Mouse (Mus musculus) ES-E14 (cell line): ENCODE measurements at regions not wholly inside any gene's neighbourhood (a gene's known extent, or its start where the extent isn't known, plus 50 kb on each side); places are given as distances from the start of the nearest gene placed in this dataset.

ENCODE experiments used
- DNase-seq: peaks from one replicate; pipeline ENCODE4 v3.0.0-alpha.2; 2013; ENCODE audit warnings: low read depth, low spot score
- H3K27ac ChIP-seq: 2 replicates; pipeline ENCODE4 v1.5.1; 2012; ENCODE audit warnings: low read depth, mild to moderate bottlenecking, low read length, moderate library complexity, mixed read lengths; ENCODE audit not compliant: poor library complexity, insufficient read depth, severe bottlenecking
- H3K36me3 ChIP-seq: 2 replicates; pipeline ENCODE4 v1.6.1; 2012; ENCODE audit warnings: mild to moderate bottlenecking, low read length, moderate library complexity, mixed read lengths; ENCODE audit not compliant: control insufficient read depth, poor library complexity, insufficient read depth, severe bottlenecking
- H3K4me1 ChIP-seq, 2 experiments: fragments of 150-350 bp in 1 of 2; sonication (generic) in 1 of 2; 2 replicates each; pipeline ENCODE4 v1.6.1; 2012; ENCODE audit warnings: low read length in 2 of 2, mild to moderate bottlenecking in 1 of 2, mixed read lengths in 1 of 2; ENCODE audit not compliant: control insufficient read depth in 2 of 2, insufficient read depth in 2 of 2, poor library complexity in 1 of 2
- H3K4me3 ChIP-seq, 2 experiments: fragments of 150-350 bp in 1 of 2; sonication (generic) in 1 of 2; 2 replicates each; pipeline ENCODE4 v1.5.1; 2012; ENCODE audit warnings: low read length in 2 of 2, low read depth in 1 of 2, mild to moderate bottlenecking in 1 of 2, mixed read lengths in 1 of 2; ENCODE audit not compliant: insufficient read depth in 1 of 2, poor library complexity in 1 of 2, severe bottlenecking in 1 of 2
- H3K9ac ChIP-seq: 2 replicates; pipeline ENCODE4 v1.6.1; 2012; ENCODE audit warnings: low read depth, mild to moderate bottlenecking, low read length, mixed read lengths; ENCODE audit not compliant: poor library complexity, insufficient read depth, severe bottlenecking
- H3K9me3 ChIP-seq: fragments of 150-350 bp; sonication (generic); 2 replicates; pipeline ENCODE4 v1.6.1; 2012; ENCODE audit warnings: low read depth, mild to moderate bottlenecking, low read length; ENCODE audit not compliant: control insufficient read depth, insufficient read depth
- CHD2 ChIP-seq: IDR thresholded peaks from 2 replicates; pipeline ENCODE4 v1.6.1; 2014; ENCODE audit warnings: mild to moderate bottlenecking, low read depth, low read length, inconsistent platforms
- HCFC1 ChIP-seq: IDR thresholded peaks from 2 replicates; pipeline ENCODE4 v1.6.1; 2012; ENCODE audit warnings: low read length, inconsistent platforms, borderline replicate concordance; ENCODE audit not compliant: insufficient read depth
- MAFK ChIP-seq: IDR thresholded peaks from 2 replicates; pipeline ENCODE4 v1.6.1; 2014; ENCODE audit warnings: mild to moderate bottlenecking, low read depth, low read length, inconsistent platforms; ENCODE audit not compliant: insufficient read depth
- ZC3H11A ChIP-seq: IDR thresholded peaks from 2 replicates; pipeline ENCODE4 v1.6.1; 2012; ENCODE audit warnings: low read depth, mild to moderate bottlenecking, inconsistent platforms, low read length, borderline replicate concordance
- ZNF384 ChIP-seq: IDR thresholded peaks from 2 replicates; pipeline ENCODE4 v1.6.1; 2012; ENCODE audit warnings: low read depth, low read length, inconsistent platforms
- in situ Hi-C, 2 experiments: fragments of 600-800 bp; cut with MboI; formaldehyde crosslinking; loops; one replicate each; pipeline ENCODE4 v1.15.1; 2025; ENCODE audit warnings: low sequenced_read_pairs in 2 of 2, inconsistent platforms in 1 of 2; ENCODE audit not compliant: unreplicated experiment in 2 of 2

GRCm38 (mm10) chr13:101916876-101917275 lies 148.9 kb upstream of the Pik3r1 start:
- TF ChIP-seq HCFC1 (no peak), MAFK (no peak), ZNF384 (no peak), ZC3H11A (no peak), CHD2 (no peak)
- Histone ChIP-seq H3K9me3 (no peaks in the 10 kb centered on the region), H3K9ac (no peak overlapping the region), H3K27ac (no peak overlapping the region), H3K4me1 (no peaks in the 10 kb centered on the region), H3K4me3 (no peak overlapping the region), H3K36me3 (no peaks in the 10 kb centered on the region)
- no peak for DNase-seq
- in situ Hi-C loops, result no loop called here

- H3K36me3 ChIP-seq, result no peaks in the 10 kb centered on the region
- TF ChIP-seq CHD2 (no peak), ZC3H11A (no peak), HCFC1 (no peak), MAFK (no peak), ZNF384 (no peak)
- in situ Hi-C loops, result no loop called here
- H3K9ac ChIP-seq, result no peak overlapping the region
- no peaks in the 10 kb centered on the region for H3K9me3 ChIP-seq
- DNase-seq, result no peak
- H3K27ac ChIP-seq, result no peak overlapping the region
- H3K4me3 ChIP-seq, result no peak overlapping the region
- no peaks in the 10 kb centered on the region for H3K4me1 ChIP-seq
Measured at GRCm38 (mm10) chr13:101918185-101918584, 150.2 kb upstream of the Pik3r1 start.

GRCm38 (mm10) chr13:101919266-101919665 lies 151.2 kb upstream of the Pik3r1 start:
- no peaks in the 10 kb centered on the region for H3K36me3 ChIP-seq
- DNase-seq, result no peak
- in situ Hi-C loops, result no loop called here
- no peak overlapping the region for H3K9ac ChIP-seq
- H3K9me3 ChIP-seq, result no peaks in the 10 kb centered on the region
- H3K4me3 ChIP-seq, result no peak overlapping the region
- TF ChIP-seq ZC3H11A (no peak), MAFK (no peak), CHD2 (no peak), ZNF384 (no peak), HCFC1 (no peak)
- H3K27ac ChIP-seq, result no peak overlapping the region
- H3K4me1 ChIP-seq, result no peaks in the 10 kb centered on the region

- Histone ChIP-seq H3K36me3 (no peaks in the 10 kb centered on the region), H3K27ac (no peak overlapping the region), H3K4me3 (no peak overlapping the region), H3K9me3 (no peaks in the 10 kb centered on the region), H3K4me1 (no peaks in the 10 kb centered on the region), H3K9ac (no peak overlapping the region)
- no peak for DNase-seq
- in situ Hi-C loops, result no loop called here
- no peak for TF ChIP-seq MAFK
- TF ChIP-seq CHD2, result no peak
- TF ChIP-seq ZC3H11A, result no peak
- TF ChIP-seq HCFC1, result no peak
- no peak for TF ChIP-seq ZNF384
Measured at GRCm38 (mm10) chr13:101920384-101920783, 152.4 kb upstream of the Pik3r1 start.

GRCm38 (mm10) chr13:101924637-101925036 lies 156.6 kb upstream of the Pik3r1 start:
- in situ Hi-C loops, result no loop called here
- H3K36me3 ChIP-seq, result no peaks in the 10 kb centered on the region
- TF ChIP-seq MAFK, result no peak
- TF ChIP-seq ZNF384, result no peak
- no peak overlapping the region for H3K27ac ChIP-seq
- H3K9ac ChIP-seq, result no peak overlapping the region
- no peak for DNase-seq
- H3K4me3 ChIP-seq, result no peak overlapping the region
- no peaks in the 10 kb centered on the region for H3K9me3 ChIP-seq
- no peaks in the 10 kb centered on the region for H3K4me1 ChIP-seq
